Mouse (Mus musculus) intestine, embryonic 16.5 days (tissue): ENCODE data around the gene Zfp653. TPM values are rescaled to one million over a fixed set of nuclear protein-coding genes. Genes with fewer than 3 reads are reported as not detected.
"Not testable (repeated sequence)": the region's sequence is repeated elsewhere in the genome, so short reads cannot be mapped to it uniquely, and the experiment has no call there.

Source experiments
- ATAC-seq: fragments of 200-750 bp; cut with Nextera tagmentation; 2 replicates; pipeline ENCODE4 v1.8.0; 2017; ENCODE audit warnings: moderate TSS enrichment, moderate library complexity
- H3K27ac ChIP-seq: fragments of 300-500 bp; sonication (generic); 2 replicates; pipeline ENCODE4 v1.5.1; 2014; ENCODE audit warnings: mild to moderate bottlenecking, low read length
- H3K27me3 ChIP-seq: fragments of 300-500 bp; sonication (generic); replicated peaks from 2 replicates; pipeline ENCODE4 v1.6.1; 2014; ENCODE audit warnings: low read length, control low read depth, mixed read lengths; ENCODE audit not compliant: control insufficient read depth, insufficient read depth
- H3K36me3 ChIP-seq: fragments of 300-500 bp; sonication (generic); 2 replicates; pipeline ENCODE4 v1.6.1; 2014; ENCODE audit warnings: low read length, control low read depth; ENCODE audit not compliant: control insufficient read depth, insufficient read depth
- H3K4me1 ChIP-seq: fragments of 300-500 bp; sonication (generic); 2 replicates; pipeline ENCODE4 v1.6.1; 2014; ENCODE audit warnings: low read length, control low read depth, mixed read lengths; ENCODE audit not compliant: control insufficient read depth, insufficient read depth
- H3K4me2 ChIP-seq: fragments of 300-500 bp; sonication (generic); 2 replicates; pipeline ENCODE4 v1.6.1; 2014; ENCODE audit warnings: low read depth, low read length, control low read depth
- H3K4me3 ChIP-seq: fragments of 300-500 bp; sonication (generic); 2 replicates; pipeline ENCODE4 v1.5.1; 2014; ENCODE audit warnings: mild to moderate bottlenecking, low read length
- H3K9ac ChIP-seq: fragments of 300-500 bp; sonication (generic); 2 replicates; pipeline ENCODE4 v1.6.1; 2014; ENCODE audit warnings: low read depth, low read length
- H3K9me3 ChIP-seq: fragments of 300-500 bp; sonication (generic); 2 replicates; pipeline ENCODE4 v1.6.1; 2016; ENCODE audit warnings: low read length, control low read depth; ENCODE audit not compliant: control insufficient read depth
- WGBS: fragments of 180-500 bp; shearing (Covaris S2); extraction: QIAGEN DNeasy Blood & Tissue Kit; methylation state at CpG from one replicate; pipeline ENCODE4 v1.1.7; 2014; 5-methylcytosine and 5-hydroxymethylcytosine counted together
- polyA plus RNA-seq: library from polyadenylated mRNA; unstranded; fragments of >200 nt; fragmentation: Nextera tagmentation; extraction: Ambion mirVana; gene quantifications from 2 replicates; pipeline ENCODE4 v1.2.1, GENCODE M21; 2015

The Zfp653 gene
- polyA plus RNA-seq, 1 experiment from 2014 or later: 9.7 TPM

DNA sequence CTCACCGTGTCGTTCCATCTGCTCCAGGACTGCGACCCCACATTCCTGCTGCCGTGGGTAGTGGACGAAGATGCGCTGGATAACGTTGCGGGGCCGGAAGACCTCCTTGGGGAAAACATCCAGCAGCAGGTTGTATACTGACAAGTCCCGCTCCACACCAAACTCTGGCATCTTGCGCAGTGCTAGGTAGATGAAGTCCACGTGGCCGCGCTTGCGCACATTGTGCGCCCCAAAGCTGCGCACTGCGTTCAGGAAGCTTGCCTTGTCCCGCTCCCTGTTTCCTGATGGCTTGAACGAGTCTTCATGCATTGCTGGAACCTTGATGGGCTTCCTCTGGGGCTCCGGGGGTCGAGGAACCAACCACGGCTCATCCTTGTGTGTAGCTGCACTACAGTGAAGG, 5.0 kb upstream of the Zfp653 start:
- Histone ChIP-seq H3K27ac (no peak overlapping the region), H3K4me1 (no peaks in the 10 kb centered on the region), H3K9me3 (no peaks in the 10 kb centered on the region), H3K36me3 (peaks cover 7% of the 10 kb centered on the region; the same call in 1 of the 2 replicates), H3K4me3 (no peak overlapping the region), H3K9ac (no peak overlapping the region), H3K27me3 (no peaks in the 10 kb centered on the region), H3K4me2 (no peak overlapping the region)
- ATAC-seq: no peak
- 91% methylated on average over 23 of the region's 23 CpGs for WGBS

DNA sequence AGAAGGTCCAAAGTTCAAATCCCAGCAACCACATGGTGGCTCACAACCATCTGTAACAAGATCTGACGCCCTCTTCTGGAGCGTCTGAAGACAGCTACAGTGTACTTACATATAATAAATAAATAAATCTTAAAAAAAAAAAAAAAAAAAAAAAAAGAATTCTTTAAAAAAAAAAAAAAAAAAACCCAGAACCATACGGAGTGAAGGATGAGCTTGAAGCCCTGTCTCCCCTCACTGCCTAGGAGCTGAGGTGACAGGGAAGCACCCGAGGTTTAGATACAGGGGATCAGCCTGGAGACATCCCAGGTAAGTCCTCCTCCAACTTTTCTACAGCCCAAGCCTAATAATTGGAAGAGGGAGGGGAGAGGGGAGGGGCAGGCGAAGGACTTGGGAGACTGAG, 4.6 kb upstream of the Zfp653 start:
- H3K27me3 ChIP-seq, H3K36me3 ChIP-seq, H3K4me1 ChIP-seq, H3K4me2 ChIP-seq, H3K9ac ChIP-seq, H3K27ac ChIP-seq, ATAC-seq, H3K9me3 ChIP-seq, H3K4me3 ChIP-seq: not testable (repeated sequence)
- WGBS: 64% methylated on average over 5 of the region's 5 CpGs

GRCm38 (mm10) chr9:22072276-22072675, 1.1 kb upstream of the Zfp653 start:
- peaks cover 7% of the 10 kb centered on the region for H3K4me1 ChIP-seq
- no peak overlapping the region for H3K27ac ChIP-seq
- H3K9me3 ChIP-seq: no peaks in the 10 kb centered on the region
- ATAC-seq: no peak
- WGBS: 90% methylated on average over 4 of the region's 4 CpGs
- H3K36me3 ChIP-seq: peaks cover 3% of the 10 kb centered on the region; the same call in 1 of the 2 replicates
- H3K4me3 ChIP-seq: no peak overlapping the region
- H3K27me3 ChIP-seq: no peaks in the 10 kb centered on the region
- no peak overlapping the region for H3K4me2 ChIP-seq
- no peak overlapping the region for H3K9ac ChIP-seq

- Histone ChIP-seq H3K9me3 (no peaks in the 10 kb centered on the region), H3K36me3 (peaks cover 7% of the 10 kb centered on the region), H3K4me2 (peak overlapping the region; percentile 58), H3K4me1 (peaks cover 7% of the 10 kb centered on the region), H3K27ac (peak overlapping the region; percentile 65), H3K27me3 (no peaks in the 10 kb centered on the region), H3K9ac (peak overlapping the region; percentile 91), H3K4me3 (peak overlapping the region; percentile 78)
- 66% methylated on average over 4 of the region's 4 CpGs for WGBS
- peak; percentile 6; the same call in 1 of the 2 replicates for ATAC-seq
Measured at GRCm38 (mm10) chr9:22069881-22070553, 1.2 kb downstream of the Zfp653 start.

DNA sequence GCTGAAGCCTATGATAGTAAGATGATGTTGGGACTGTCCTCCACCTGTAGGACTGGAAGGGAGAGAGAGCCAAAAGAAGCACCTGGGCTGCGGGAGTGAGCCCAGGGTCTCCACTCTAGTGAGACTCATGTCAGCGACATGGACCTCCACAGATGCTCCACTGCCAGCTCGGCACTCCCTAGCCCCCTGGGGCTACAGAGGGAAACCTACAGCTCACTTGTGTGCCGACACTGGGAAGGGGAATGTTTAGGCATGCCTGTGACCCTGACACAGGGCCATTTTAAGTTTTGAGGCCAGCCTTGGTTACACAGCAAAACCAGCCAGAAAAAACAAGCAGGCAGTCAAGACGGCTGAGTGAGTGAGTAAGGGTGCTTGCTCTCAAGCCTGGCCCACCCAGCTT, 4.0 kb downstream of the Zfp653 start:
- ATAC-seq: no peak
- peaks cover 7% of the 10 kb centered on the region for H3K4me1 ChIP-seq
- no peak overlapping the region for H3K9ac ChIP-seq
- WGBS: 86% methylated on average over 5 of the region's 5 CpGs
- no peak overlapping the region for H3K4me2 ChIP-seq
- H3K4me3 ChIP-seq: no peak overlapping the region
- no peaks in the 10 kb centered on the region for H3K9me3 ChIP-seq
- peaks cover 20% of the 10 kb centered on the region for H3K36me3 ChIP-seq
- no peaks in the 10 kb centered on the region for H3K27me3 ChIP-seq
- H3K27ac ChIP-seq: no peak overlapping the region

GRCm38 (mm10) chr9:22066433-22066832, 4.7 kb downstream of the Zfp653 start:
- Histone ChIP-seq H3K27me3 (no peaks in the 10 kb centered on the region), H3K36me3 (peaks cover 24% of the 10 kb centered on the region), H3K9me3 (no peaks in the 10 kb centered on the region), H3K9ac (no peak overlapping the region), H3K4me1 (peaks cover 7% of the 10 kb centered on the region), H3K4me2 (no peak overlapping the region), H3K4me3 (no peak overlapping the region), H3K27ac (no peak overlapping the region)
- no peak for ATAC-seq
- 77% methylated on average over 3 of the region's 3 CpGs for WGBS

DNA sequence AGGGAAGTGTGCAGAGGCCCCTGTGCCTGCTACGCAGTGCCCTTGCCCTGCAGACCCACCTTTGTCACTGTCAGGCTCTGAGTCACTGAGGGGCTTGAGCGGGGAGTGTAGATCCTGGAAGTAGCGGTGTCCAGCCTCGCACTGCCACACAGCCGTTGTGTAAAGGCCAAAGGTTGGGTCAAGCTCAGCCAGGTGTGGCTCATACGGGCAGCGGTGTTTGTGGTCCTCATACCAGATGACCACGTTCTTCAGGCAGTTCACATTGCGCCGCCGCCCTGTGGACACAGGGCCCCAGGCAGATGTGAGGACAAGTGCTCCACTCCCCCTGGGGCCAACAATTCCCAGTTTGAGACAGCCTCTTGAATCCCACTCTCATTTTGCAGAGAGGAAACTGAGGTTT, 5.5 kb downstream of the Zfp653 start:
- no peak overlapping the region for H3K4me3 ChIP-seq
- H3K4me1 ChIP-seq: peaks cover 7% of the 10 kb centered on the region
- whole genome bisulfite sequencing: 91% methylated on average over 11 of the region's 11 CpGs
- H3K36me3 ChIP-seq: peaks cover 25% of the 10 kb centered on the region
- H3K9ac ChIP-seq: no peak overlapping the region
- no peak overlapping the region for H3K4me2 ChIP-seq
- ATAC-seq: no peak
- no peaks in the 10 kb centered on the region for H3K9me3 ChIP-seq
- H3K27ac ChIP-seq: no peak overlapping the region
- H3K27me3 ChIP-seq: no peaks in the 10 kb centered on the region

DNA sequence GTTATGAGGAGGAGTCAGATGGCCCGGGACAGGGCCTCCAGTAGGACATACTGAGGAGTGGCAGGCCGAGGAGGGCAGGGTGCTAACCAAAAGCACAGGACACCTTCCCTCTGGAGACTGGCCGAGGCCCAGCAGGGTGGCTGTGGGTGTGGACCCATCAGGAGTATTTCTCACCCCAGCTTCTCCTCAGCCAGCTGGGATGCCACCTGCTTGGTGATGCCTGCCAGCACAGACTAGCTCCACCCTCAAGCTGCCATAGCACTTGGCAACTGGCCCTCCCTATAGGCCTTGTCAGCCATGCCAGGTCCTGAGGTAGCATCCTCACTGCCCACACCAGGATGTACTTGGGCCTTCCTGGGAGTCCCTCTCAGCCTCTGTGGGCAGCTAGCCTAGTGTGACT, 6.8 kb downstream of the Zfp653 start:
- WGBS: 82% methylated on average over 3 of the region's 3 CpGs
- Histone ChIP-seq H3K36me3 (peaks cover 30% of the 10 kb centered on the region), H3K27ac (no peak overlapping the region), H3K4me3 (no peak overlapping the region), H3K9me3 (no peaks in the 10 kb centered on the region), H3K9ac (no peak overlapping the region), H3K4me1 (no peaks in the 10 kb centered on the region), H3K27me3 (no peaks in the 10 kb centered on the region), H3K4me2 (no peak overlapping the region)
- ATAC-seq: no peak

- H3K27ac ChIP-seq: no peak overlapping the region
Measured at GRCm38 (mm10) chr9:22061339-22061738, 9.8 kb downstream of the Zfp653 start.

GRCm38 (mm10) chr9:22058011-22058424, 13.2 kb downstream of the Zfp653 start:
- Histone ChIP-seq H3K27me3 (peaks cover 16% of the 10 kb centered on the region), H3K4me3 (no peak overlapping the region), H3K36me3 (peaks cover 26% of the 10 kb centered on the region), H3K4me1 (peaks cover 8% of the 10 kb centered on the region; the same call in 1 of the 2 replicates), H3K4me2 (no peak overlapping the region), H3K9me3 (no peaks in the 10 kb centered on the region), H3K27ac (no peak overlapping the region), H3K9ac (no peak overlapping the region)
- no peak for ATAC-seq
- 87% methylated on average over 9 of the region's 9 CpGs for WGBS

More at GRCm38 (mm10) chr9:22061339-22061738, 9.8 kb downstream of the Zfp653 start:
- Histone ChIP-seq H3K9ac (no peak overlapping the region), H3K27me3 (no peaks in the 10 kb centered on the region), H3K36me3 (peaks cover 44% of the 10 kb centered on the region), H3K4me1 (no peaks in the 10 kb centered on the region), H3K4me3 (no peak overlapping the region), H3K9me3 (no peaks in the 10 kb centered on the region), H3K4me2 (no peak overlapping the region)
- WGBS: 79% methylated on average over 2 of the region's 2 CpGs
- ATAC-seq: no peak
